Mouse (Mus musculus) adrenal gland, postnatal 36 days (tissue): Measurements from ENCODE around the gene Ndufs8. TPM values are rescaled to one million over a fixed set of nuclear protein-coding genes. Genes with fewer than 3 reads are reported as not detected.
A peak's percentile ranks its signal among the peaks of the same experiment; 100 is the strongest.

Experiments used
- DNase-seq, 2 experiments: peaks; one replicate each; pipeline ENCODE4 v3.0.0; 2021; ENCODE audit warnings: mixed read lengths in 1 of 2
- total RNA-seq, 2 experiments: library from RNA; stranded (reverse); gene quantifications; 2 replicates each; pipeline ENCODE4 v1.2.3; 2021

Gene Ndufs8
- total RNA-seq, 2 experiments from 2014 or later: 331 to 356 TPM

- peak; percentile 46 to 70 for DNase-seq
These were observed 7.2 kb downstream of the Ndufs8 start for GRCm38 (mm10) chr19:3905261-3905969.

GRCm38 (mm10) chr19:3904363-3904675 is 8.3 kb downstream of the Ndufs8 start:
- no peak for DNase-seq

- DNase-seq: no peak
These were observed 8.8 kb downstream of the Ndufs8 start for GRCm38 (mm10) chr19:3903648-3904362.

GRCm38 (mm10) chr19:3902966-3903365 is 9.6 kb downstream of the Ndufs8 start:
- DNase-seq: no peak

- no peak for DNase-seq
These were observed 13.0 kb downstream of the Ndufs8 start for GRCm38 (mm10) chr19:3899618-3900017.

GRCm38 (mm10) chr19:3898952-3899351 is 13.6 kb downstream of the Ndufs8 start:
- no peak for DNase-seq

GRCm38 (mm10) chr19:3897557-3897956 is 15.0 kb downstream of the Ndufs8 start:
- DNase-seq: no peak

- no peak for DNase-seq
These were observed 16.4 kb downstream of the Ndufs8 start for GRCm38 (mm10) chr19:3896208-3896607.

- DNase-seq: no peak
These were observed 17.4 kb downstream of the Ndufs8 start for GRCm38 (mm10) chr19:3895171-3895631.

- DNase-seq: no peak
These were observed 18.3 kb downstream of the Ndufs8 start for GRCm38 (mm10) chr19:3894294-3894693.

- DNase-seq: no peak
These were observed 18.9 kb downstream of the Ndufs8 start for GRCm38 (mm10) chr19:3893545-3894116.

- DNase-seq: no peak
These were observed 22.4 kb downstream of the Ndufs8 start for GRCm38 (mm10) chr19:3890181-3890580.

GRCm38 (mm10) chr19:3889096-3889495 is 23.5 kb downstream of the Ndufs8 start:
- DNase-seq: no peak

- DNase-seq: peak; percentile 45 to 49
These were observed 28.1 kb downstream of the Ndufs8 start for GRCm38 (mm10) chr19:3884325-3884990.

GRCm38 (mm10) chr19:3882214-3882613 is 30.4 kb downstream of the Ndufs8 start:
- DNase-seq: no peak

GRCm38 (mm10) chr19:3880054-3880848 is 32.3 kb downstream of the Ndufs8 start:
- DNase-seq: no peak

GRCm38 (mm10) chr19:3875045-3875444 is 37.5 kb downstream of the Ndufs8 start:
- DNase-seq: no peak

GRCm38 (mm10) chr19:3872373-3872772 is 40.2 kb downstream of the Ndufs8 start:
- peak; percentile 56 to 74 for DNase-seq

GRCm38 (mm10) chr19:3871468-3871867 is 41.1 kb downstream of the Ndufs8 start:
- peak in 1 of 2 experiments; percentile 43 for DNase-seq

GRCm38 (mm10) chr19:3868290-3868689 is 44.3 kb downstream of the Ndufs8 start:
- no peak for DNase-seq

- DNase-seq: no peak
These were observed 47.6 kb downstream of the Ndufs8 start for GRCm38 (mm10) chr19:3864960-3865359.

- DNase-seq: no peak
These were observed 49.9 kb downstream of the Ndufs8 start for GRCm38 (mm10) chr19:3862713-3863112.
